Mouse (Mus musculus) cortical plate, adult 2 months (tissue): ENCODE measurements around the gene Btbd19. TPM values are rescaled to one million over a fixed set of nuclear protein-coding genes. Genes with fewer than 3 reads are reported as not detected.

Experiments
- H3K27ac ChIP-seq: fragments of 200-500 bp; 2 replicates; pipeline ENCODE4 v1.5.1; 2012; ENCODE audit warnings: low read length, control low read depth, inconsistent platforms; ENCODE audit not compliant: insufficient read depth
- H3K4me1 ChIP-seq: fragments of 200-500 bp; 2 replicates; pipeline ENCODE4 v1.6.1; 2011; ENCODE audit warnings: low read length; ENCODE audit not compliant: control insufficient read depth, insufficient read depth
- H3K4me3 ChIP-seq: fragments of 200-500 bp; 2 replicates; pipeline ENCODE4 v1.5.1; 2011; ENCODE audit warnings: mild to moderate bottlenecking, low read length, control low read depth; ENCODE audit not compliant: insufficient read depth
- CTCF ChIP-seq: fragments of 200-500 bp; IDR thresholded peaks from 2 replicates; pipeline ENCODE4 v1.5.1; 2011; ENCODE audit warnings: mild to moderate bottlenecking, control low read depth, low read length; ENCODE audit not compliant: insufficient read depth; ENCODE audit errors: extremely low read depth
- POLR2A ChIP-seq: fragments of 200-500 bp; IDR thresholded peaks from 2 replicates; pipeline ENCODE4 v1.6.1; 2011; ENCODE audit warnings: mild to moderate bottlenecking, low read length, control low read depth; ENCODE audit not compliant: insufficient read depth; ENCODE audit errors: extremely low read depth
- polyA plus RNA-seq: library from polyadenylated mRNA; depleted of rRNA; stranded (reverse); fragments of >200 nt; gene quantifications from 2 replicates; pipeline ENCODE4 v1.2.3, GENCODE M21; 2012

The Btbd19 gene
- polyA plus RNA-seq, 1 experiment: 14.9 TPM

GRCm38 (mm10) chr4:117136034-117136433 lies 10.5 kb upstream of the Btbd19 start:
- H3K27ac ChIP-seq: no peak overlapping the region
- peaks cover 6% of the 10 kb centered on the region for H3K4me1 ChIP-seq
- TF ChIP-seq POLR2A (no peak), CTCF (no peak)
- no peak overlapping the region for H3K4me3 ChIP-seq

GRCm38 (mm10) chr4:117134601-117134995 lies 9.1 kb upstream of the Btbd19 start:
- no peak overlapping the region; the same call in 1 of the 2 replicates for H3K4me3 ChIP-seq
- peaks cover 6% of the 10 kb centered on the region for H3K4me1 ChIP-seq
- TF ChIP-seq POLR2A: no peak
- TF ChIP-seq CTCF: no peak
- no peak overlapping the region for H3K27ac ChIP-seq

GRCm38 (mm10) chr4:117133817-117134600 lies 8.5 kb upstream of the Btbd19 start, which contains the start of gene Plk3:
TSS of gene Plk3 (minus strand) at chr4:117133963.
- Histone ChIP-seq H3K4me3 (peak within 1 kb of the TSS; percentile 89), H3K4me1 (peaks cover 6% of the 10 kb centered on the region), H3K27ac (no peak within 1 kb of the TSS; the same call in 1 of the 2 replicates)
- peak; percentile 95 for TF ChIP-seq POLR2A
- TF ChIP-seq CTCF: 0 out of 2 replicates have a peak, but pooled peaks have one; percentile 11

GRCm38 (mm10) chr4:117133366-117133796 lies 7.9 kb upstream of the Btbd19 start:
- TF ChIP-seq CTCF: no peak
- TF ChIP-seq POLR2A: no peak
- no peak overlapping the region; the same call in 1 of the 2 replicates for H3K27ac ChIP-seq
- peak overlapping the region; percentile 89 for H3K4me3 ChIP-seq
- peaks cover 6% of the 10 kb centered on the region for H3K4me1 ChIP-seq

- H3K4me1 ChIP-seq: peaks cover 6% of the 10 kb centered on the region
- TF ChIP-seq CTCF (no peak), POLR2A (no peak)
- H3K4me3 ChIP-seq: peak overlapping the region; percentile 89
- H3K27ac ChIP-seq: no peak overlapping the region
Measured at GRCm38 (mm10) chr4:117132794-117133143, 7.2 kb upstream of the Btbd19 start.

GRCm38 (mm10) chr4:117131890-117132793 lies 6.6 kb upstream of the Btbd19 start:
- Histone ChIP-seq H3K4me3 (peak overlapping the region; percentile 89), H3K4me1 (peaks cover 6% of the 10 kb centered on the region), H3K27ac (0 out of 2 replicates have a peak overlapping the region, but pooled peaks have one; percentile 48)
- TF ChIP-seq CTCF: no peak
- TF ChIP-seq POLR2A: no peak

GRCm38 (mm10) chr4:117131198-117131597 lies 5.7 kb upstream of the Btbd19 start:
- H3K27ac ChIP-seq: no peak overlapping the region
- no peak overlapping the region; the same call in 1 of the 2 replicates for H3K4me3 ChIP-seq
- peaks cover 6% of the 10 kb centered on the region for H3K4me1 ChIP-seq
- TF ChIP-seq POLR2A (no peak), CTCF (no peak)

- TF ChIP-seq POLR2A (no peak), CTCF (no peak)
- peaks cover 7% of the 10 kb centered on the region for H3K4me1 ChIP-seq
- H3K4me3 ChIP-seq: no peak overlapping the region
- H3K27ac ChIP-seq: no peak overlapping the region
Measured at GRCm38 (mm10) chr4:117130790-117131189, 5.3 kb upstream of the Btbd19 start.

GRCm38 (mm10) chr4:117127991-117128686 lies 2.6 kb upstream of the Btbd19 start:
- TF ChIP-seq POLR2A (no peak), CTCF (no peak)
- peaks cover 13% of the 10 kb centered on the region for H3K4me1 ChIP-seq

More at GRCm38 (mm10) chr4:117127991-117128686, 2.6 kb upstream of the Btbd19 start:
- Histone ChIP-seq H3K27ac (no peak overlapping the region), H3K4me3 (no peak overlapping the region)
